Comparison of ENCODE assay signal across 8 mouse cellular contexts in genomic region chr7:42505588-42505987, GRCm38 (mm10). TPM values are rescaled to one million over a fixed set of nuclear protein-coding genes. Genes with fewer than 3 reads are reported as not detected.
DNase-seq lines count a peak whose midpoint lies in the region; ATAC-seq lines count a peak whose summit lies in the region.
"Not testable (repeated sequence)": the region's sequence is repeated elsewhere in the genome, so short reads cannot be mapped to it uniquely, and the experiment has no call there.

Zfp141 (minus strand) TSS chr7:42505740.

- H3K9me3 ChIP-seq in hindbrain, embryonic 16.5 days (ENCODE audit: control insufficient read depth, low read length) = not testable (repeated sequence)

- peak within 1 kb of the TSS; percentile 66 for H3K4me3 ChIP-seq in hindbrain, embryonic 16.5 days (ENCODE audit: low read length)
- peak within 1 kb of the TSS; percentile 85 for H3K4me3 ChIP-seq in macrophage (ENCODE audit: inconsistent target)

- H3K27me3 ChIP-seq in hindbrain, embryonic 16.5 days (replicated peaks; ENCODE audit: control insufficient read depth, insufficient read depth, low read length) = not testable (repeated sequence)

- H3K4me1 ChIP-seq in hindbrain, embryonic 16.5 days (ENCODE audit: control insufficient read depth, insufficient read depth, low read depth, low read length) = not testable (repeated sequence)

- H3K36me3 ChIP-seq in hindbrain, embryonic 16.5 days (ENCODE audit: control insufficient read depth, insufficient read depth, low read length); macrophage (ENCODE audit: inconsistent target): not testable (repeated sequence)

- H3K9ac ChIP-seq in hindbrain, embryonic 16.5 days (ENCODE audit: low read depth, low read length) = peak within 1 kb of the TSS; percentile 75

- H3K4me2 ChIP-seq in hindbrain, embryonic 16.5 days (ENCODE audit: low read length) = peak within 1 kb of the TSS; percentile 74

- H3K27ac ChIP-seq in hindbrain, embryonic 16.5 days (ENCODE audit: low read depth, low read length) = peak within 1 kb of the TSS; percentile 66
- peak within 1 kb of the TSS; percentile 21; the same call in 1 of the 2 replicates for H3K27ac ChIP-seq in macrophage

- ATAC-seq in hindbrain, embryonic 16.5 days = peak; percentile 98

- not testable (repeated sequence) for H3K79me2 ChIP-seq in macrophage (ENCODE audit: inconsistent target)

- WGBS in hindbrain, embryonic 16.5 days = under 1% methylated on average over 18 of the region's 18 CpGs
- WGBS in macrophage (ENCODE audit: missing documents) = 2% methylated on average over 18 of the region's 18 CpGs

- peak; percentile 65 for DNase-seq in WW6 (ENCODE audit: low read depth, low spot score)
- peak; percentile 53 to 65 for DNase-seq in cerebellum, postnatal 4 days (ENCODE audit: low spot score in 2 of 2)
- peak; percentile 81 for DNase-seq in gastrocnemius, adult 18-20 months (ENCODE audit: low spot score)
- peak; percentile 80 to 86 for DNase-seq in left cerebral cortex, adult 18-20 months (ENCODE audit: low spot score in 2 of 2)
- DNase-seq in right cerebral cortex, adult 18-20 months = peak; percentile 90
- DNase-seq in urinary bladder, postnatal 10 days (ENCODE audit: low spot score) = peak; percentile 26

RNA-seq across cellular contexts. Expression of gene Zfp141, which starts in this region (rescaled TPM):
- 1 to 10 TPM; 5.0 TPM for total RNA-seq in gastrocnemius, adult 18-20 months (2021)
- polyA plus RNA-seq in hindbrain, embryonic 16.5 days (2015; fragmentation: Nextera tagmentation; extraction: Ambion mirVana) = 8.5 and 13.2 TPM in 2 replicates
- 10 to 100 TPM; 17.4 to 17.9 TPM for total RNA-seq in left cerebral cortex, adult 18-20 months (2021)
- 10 to 100 TPM in 12 of 26 experiments, 1 to 10 TPM in 13, under 1 TPM in 1; 0.85 to 20.5 (median 8.9) TPM for total RNA-seq in macrophage (2018; cell fraction: chromatin; rRNA removed)
- total RNA-seq in macrophage (2018; cell fraction: cytosol; rRNA removed) = 1 to 10 TPM in 25 of 26 experiments, under 1 TPM in 1; 0.85 to 7.4 (median 4.8) TPM
- total RNA-seq in macrophage (2018; cell fraction: nucleus; rRNA removed) = 10 to 100 TPM in 6 of 26 experiments, 1 to 10 TPM in 20; 1.0 to 13.5 (median 5.7) TPM
- polyA plus RNA-seq in macrophage (2018) = 4.7 to 5.0 TPM (median 4.8 TPM) in 3 replicates

Comparison
In these comparisons a context has a peak if more than half of its experiments do, and no peak if none do; other contexts are left out.
1. Peak in every context shown above with its lines: DNase-seq, ATAC-seq, H3K4me3 ChIP-seq and H3K27ac ChIP-seq.
2. DNase-seq: peak in every context shown above with its lines; median percentile 90 in right cerebral cortex, adult 18-20 months; 83 in left cerebral cortex, adult 18-20 months; 81 in gastrocnemius, adult 18-20 months; 65 in WW6; 59 in cerebellum, postnatal 4 days; 26 in urinary bladder, postnatal 10 days.